Mouse (Mus musculus) urinary bladder, postnatal 10 days (tissue): ENCODE measurements around the gene Myo6.

Experiments
- DNase-seq: peaks from one replicate; pipeline ENCODE4 v3.0.0; 2022; ENCODE audit warnings: low spot score

The Myo6 gene

GRCm38 (mm10) chr9:80181692-80182091, 16.9 kb downstream of the Myo6 start:
- no peak for DNase-seq

GRCm38 (mm10) chr9:80184138-80184537, 19.3 kb downstream of the Myo6 start:
- DNase-seq, result no peak

- DNase-seq, result no peak
Measured at GRCm38 (mm10) chr9:80185737-80186136, 20.9 kb downstream of the Myo6 start.

- DNase-seq, result no peak
Measured at GRCm38 (mm10) chr9:80186693-80187092, 21.9 kb downstream of the Myo6 start.

- no peak for DNase-seq
Measured at GRCm38 (mm10) chr9:80188324-80188893, 23.6 kb downstream of the Myo6 start.

- DNase-seq, result no peak
Measured at GRCm38 (mm10) chr9:80191240-80191639, 26.4 kb downstream of the Myo6 start.

- DNase-seq, result no peak
Measured at GRCm38 (mm10) chr9:80192324-80192723, 27.5 kb downstream of the Myo6 start.

GRCm38 (mm10) chr9:80194446-80194845, 29.6 kb downstream of the Myo6 start:
- DNase-seq, result no peak

- DNase-seq, result no peak
Measured at GRCm38 (mm10) chr9:80196161-80196560, 31.3 kb downstream of the Myo6 start.

- no peak for DNase-seq
Measured at GRCm38 (mm10) chr9:80197233-80197632, 32.4 kb downstream of the Myo6 start.

- no peak for DNase-seq
Measured at GRCm38 (mm10) chr9:80200855-80201254, 36.0 kb downstream of the Myo6 start.

GRCm38 (mm10) chr9:80202374-80203060, 37.7 kb downstream of the Myo6 start:
- no peak for DNase-seq

GRCm38 (mm10) chr9:80208681-80209080, 43.9 kb downstream of the Myo6 start:
- no peak for DNase-seq

GRCm38 (mm10) chr9:80209459-80209858, 44.6 kb downstream of the Myo6 start:
- DNase-seq, result no peak

- DNase-seq, result no peak
Measured at GRCm38 (mm10) chr9:80210096-80210495, 45.3 kb downstream of the Myo6 start.

- no peak for DNase-seq
Measured at GRCm38 (mm10) chr9:80213428-80213827, 48.6 kb downstream of the Myo6 start.

- DNase-seq, result no peak
Measured at GRCm38 (mm10) chr9:80215502-80215901, 50.7 kb downstream of the Myo6 start.

GRCm38 (mm10) chr9:80216786-80217501, 52.1 kb downstream of the Myo6 start:
- DNase-seq, result no peak

- DNase-seq, result no peak
Measured at GRCm38 (mm10) chr9:80218718-80219117, 53.9 kb downstream of the Myo6 start.

- DNase-seq, result no peak
Measured at GRCm38 (mm10) chr9:80223989-80224635, 59.3 kb downstream of the Myo6 start.

- no peak for DNase-seq
Measured at GRCm38 (mm10) chr9:80226579-80227325, 61.9 kb downstream of the Myo6 start.

GRCm38 (mm10) chr9:80233831-80234455, 69.1 kb downstream of the Myo6 start:
- DNase-seq, result no peak
